8 mouse cellular contexts compared by ENCODE assay signal in the genomic region with DNA sequence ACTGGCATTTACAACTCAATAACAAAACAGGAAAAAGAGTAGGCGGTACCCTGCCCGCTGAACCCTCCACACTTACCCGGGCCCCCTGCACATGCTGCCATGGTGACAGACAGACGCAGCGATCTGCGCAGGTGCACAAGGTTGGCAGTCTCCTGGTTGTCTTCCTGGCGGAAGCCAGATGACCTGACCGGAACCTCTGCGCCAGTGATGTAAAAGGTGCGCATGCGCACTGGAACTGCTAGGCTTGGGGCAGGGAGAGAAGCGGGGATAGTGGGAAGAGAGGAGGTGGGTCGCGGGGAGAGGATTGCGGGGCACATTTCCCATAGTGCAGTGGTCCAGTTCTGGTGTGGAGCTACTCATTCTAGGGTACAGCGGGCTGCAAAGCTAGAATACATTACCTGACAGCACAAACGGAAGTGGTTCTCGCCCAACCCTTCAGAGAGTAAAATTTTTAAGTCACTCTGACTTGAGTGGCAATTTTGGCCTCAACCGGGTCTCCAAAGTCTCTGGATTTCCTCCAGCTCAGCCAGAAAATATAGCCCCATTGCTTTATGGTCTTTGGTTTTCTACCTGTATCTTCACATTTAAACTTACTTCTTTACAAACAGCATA. TPM values are rescaled to one million over a fixed set of nuclear protein-coding genes. Genes with fewer than 3 reads are reported as not detected.
DNase-seq lines count a peak whose midpoint lies in the region; ATAC-seq lines count a peak whose summit lies in the region.

Gene Fam151b (minus strand): TSS at position 164 of the 612 bp plus-strand sequence.

- DNase-seq in adrenal gland, adult 2 months, result peak; percentile 95
- peak; percentile 97 for DNase-seq in embryo, embryonic 11 days
- peak; percentile 87 for DNase-seq in gastrocnemius, postnatal 14 days
- peak; percentile 97 for DNase-seq in induced T-regulatory cell, adult 2 months (ENCODE audit: low read depth)
- peak; percentile 78 to 92 for DNase-seq in left cerebral cortex, adult 8-10 months (ENCODE audit: low spot score in 2 of 2)
- peak; percentile 94 for DNase-seq in right cerebral cortex, adult 18-20 months
- peak; percentile 74 for DNase-seq in urinary bladder, adult 2 months (ENCODE audit: low spot score)

- peak; percentile 98 for ATAC-seq in megakaryocyte, adult 5-6 weeks (ENCODE audit: poor library complexity, severe bottlenecking)

- intact Hi-C loops in gastrocnemius, postnatal 14 days (cut with DNase I; ENCODE audit: low total_unique reads), result no loop called here

RNA-seq across cellular contexts. Expression of gene Fam151b, which starts in this region (rescaled TPM):
- 1 to 10 TPM; 6.1 to 6.2 TPM for total RNA-seq in adrenal gland, adult 2 months (2021)
- polyA plus RNA-seq in adrenal gland, adult 2 months (2012; rRNA removed), result 1.2 and 2.3 TPM in 2 replicates
- 1 to 10 TPM; 2.4 to 2.5 TPM for total RNA-seq in gastrocnemius, postnatal 14 days (2021)
- total RNA-seq in left cerebral cortex, adult 8-10 months (2022), result 10 to 100 TPM; 10.5 to 11.7 (median 10.8) TPM
- 11.6 and 12.7 TPM in 2 replicates for total RNA-seq in megakaryocyte, adult 5-6 weeks (2015)
- total RNA-seq in megakaryocyte, adult 5-6 weeks (2017), result 7.7 and 12.7 TPM in 2 replicates
- 8.4 and 9.8 TPM in 2 replicates for polyA plus RNA-seq in urinary bladder, adult 2 months (2012; rRNA removed)

Comparison
In these comparisons a context has a peak if more than half of its experiments do, and no peak if none do; other contexts are left out.
1. Peak in every context shown above with its lines: DNase-seq and ATAC-seq.